12 mouse cellular contexts compared by ENCODE assay signal in genomic region chr3:20076145-20077053, GRCm38 (mm10). TPM values are rescaled to one million over a fixed set of nuclear protein-coding genes. Genes with fewer than 3 reads are reported as not detected.
DNase-seq lines count a peak whose midpoint lies in the region; ATAC-seq and TF ChIP-seq lines count a peak whose summit lies in the region.
"Had no signal": no experiment of that assay in that cellular context is flagged by ENCODE, and none has a peak within 500 bp of the region (broad histone marks: within the 10 kb centered on the region; RNA-seq: fewer than 3 reads in every experiment).

No protein-coding gene starts in this region.

- H3K27ac ChIP-seq in forebrain, embryonic 14.5 days (ENCODE audit: low read depth, low read length) = no peak overlapping the region
- H3K27ac ChIP-seq in forebrain, embryonic 12.5 days = no peak overlapping the region
- H3K27ac ChIP-seq in liver, adult 2 months (replicated peaks; ENCODE audit: insufficient read depth, low read depth, low read length) = no peak overlapping the region
- H3K27ac ChIP-seq in liver, embryonic 12.5 days = no peak overlapping the region
- H3K27ac ChIP-seq in macrophage = peak overlapping the region; percentile 8; the same call in 1 of the 2 replicates
- H3K27ac ChIP-seq: midbrain, embryonic 10.5 days had no signal

- H3K79me2 ChIP-seq in liver, adult 2 months (ENCODE audit: control insufficient read depth, insufficient read depth, low read length) = no peaks in the 10 kb centered on the region
- H3K79me2 ChIP-seq in macrophage (ENCODE audit: inconsistent target) = no peaks in the 10 kb centered on the region

- 84% methylated on average over 11 of the region's 11 CpGs for whole genome bisulfite sequencing in forebrain, embryonic 14.5 days
- WGBS in forebrain, embryonic 12.5 days = 85% methylated on average over 11 of the region's 11 CpGs
- WGBS in liver, adult 2 months = 87% methylated on average over 11 of the region's 11 CpGs
- 66% methylated on average over 11 of the region's 11 CpGs for WGBS in liver, embryonic 12.5 days (ENCODE audit: insufficient replicate concordance)
- WGBS in macrophage (ENCODE audit: missing documents) = 80% methylated on average over 10 of the region's 11 CpGs

- peak; percentile 2 for DNase-seq in forebrain, embryonic 14.5 days (ENCODE audit: low spot score)
- DNase-seq in liver, adult 2 months (ENCODE audit: extremely low read depth, low read depth, low spot score) = peak; percentile 2
- DNase-seq in R1 (ENCODE audit: low read depth, low spot score) = peak; percentile 11
- no peak for DNase-seq in urinary bladder, postnatal 14 days (ENCODE audit: low spot score)
- DNase-seq in c-Kit-positive CD71-positive TER-119-positive erythroid progenitor cells, embryonic 14.5 days (ENCODE audit: low spot score) = no peak
- DNase-seq: cerebellum, postnatal 36 days; layer of hippocampus, postnatal 36 days had no signal

- H3K4me2 ChIP-seq in forebrain, embryonic 14.5 days (ENCODE audit: low read length) = no peak overlapping the region
- H3K4me2 ChIP-seq in forebrain, embryonic 12.5 days = no peak overlapping the region
- no peak overlapping the region for H3K4me2 ChIP-seq in liver, embryonic 12.5 days

- no peaks in the 10 kb centered on the region for H3K9me3 ChIP-seq in forebrain, embryonic 14.5 days (replicated peaks; ENCODE audit: control insufficient read depth, low read length)
- H3K9me3 ChIP-seq in forebrain, embryonic 12.5 days = no peaks in the 10 kb centered on the region
- no peaks in the 10 kb centered on the region for H3K9me3 ChIP-seq in liver, embryonic 12.5 days (replicated peaks)
- H3K9me3 ChIP-seq: G1E; midbrain, embryonic 10.5 days had no signal

- no peak overlapping the region for H3K4me3 ChIP-seq in forebrain, embryonic 14.5 days (ENCODE audit: low read depth, low read length)
- H3K4me3 ChIP-seq in forebrain, embryonic 12.5 days (replicated peaks) = no peak overlapping the region
- no peak overlapping the region for H3K4me3 ChIP-seq in liver, adult 2 months (ENCODE audit: insufficient read depth, low read depth, low read length)
- no peak overlapping the region for H3K4me3 ChIP-seq in liver, embryonic 12.5 days
- no peak overlapping the region for H3K4me3 ChIP-seq in macrophage (ENCODE audit: inconsistent target)
- H3K4me3 ChIP-seq: midbrain, embryonic 10.5 days had no signal

- no peak for ATAC-seq in forebrain, embryonic 14.5 days
- ATAC-seq in forebrain, embryonic 12.5 days (ENCODE audit: low FRiP score) = no peak
- no peak; the same call in 1 of the 2 replicates for ATAC-seq in liver, embryonic 12.5 days

- no peaks in the 10 kb centered on the region for H3K4me1 ChIP-seq in forebrain, embryonic 14.5 days (ENCODE audit: control insufficient read depth, insufficient read depth, low read length)
- H3K4me1 ChIP-seq in forebrain, embryonic 12.5 days = no peaks in the 10 kb centered on the region
- H3K4me1 ChIP-seq in liver, adult 2 months (ENCODE audit: control insufficient read depth, insufficient read depth, low read length) = no peaks in the 10 kb centered on the region
- H3K4me1 ChIP-seq in liver, embryonic 12.5 days = no peaks in the 10 kb centered on the region
- H3K4me1 ChIP-seq: midbrain, embryonic 10.5 days had no signal

- no peak for TF ChIP-seq CTCF in liver, adult 2 months (IDR thresholded peaks at IDR 0.05; ENCODE audit: low read depth, low read length)

- peaks cover 26% of the 10 kb centered on the region for H3K36me3 ChIP-seq in forebrain, embryonic 14.5 days (ENCODE audit: control insufficient read depth, insufficient read depth, low read length)
- H3K36me3 ChIP-seq in forebrain, embryonic 12.5 days (replicated peaks) = peaks cover 29% of the 10 kb centered on the region
- H3K36me3 ChIP-seq in liver, adult 2 months (ENCODE audit: control insufficient read depth, insufficient read depth, low read length) = peaks cover 24% of the 10 kb centered on the region; the same call in 1 of the 2 replicates
- peaks cover 38% of the 10 kb centered on the region for H3K36me3 ChIP-seq in liver, embryonic 12.5 days
- peaks cover 45% of the 10 kb centered on the region for H3K36me3 ChIP-seq in macrophage (ENCODE audit: inconsistent target)

- H3K9ac ChIP-seq in forebrain, embryonic 14.5 days (ENCODE audit: low read length) = no peak overlapping the region
- H3K9ac ChIP-seq in forebrain, embryonic 12.5 days = no peak overlapping the region
- no peak overlapping the region for H3K9ac ChIP-seq in liver, adult 2 months (ENCODE audit: low read depth, low read length)
- no peak overlapping the region for H3K9ac ChIP-seq in liver, embryonic 12.5 days

- TF ChIP-seq POLR2A in liver, adult 2 months (IDR thresholded peaks at IDR 0.05; ENCODE audit: extremely low read depth, insufficient read depth, low read length) = no peak

- no peaks in the 10 kb centered on the region for H3K27me3 ChIP-seq in forebrain, embryonic 14.5 days (replicated peaks; ENCODE audit: control insufficient read depth, insufficient read depth, low read length)
- H3K27me3 ChIP-seq in forebrain, embryonic 12.5 days = no peaks in the 10 kb centered on the region
- no peaks in the 10 kb centered on the region for H3K27me3 ChIP-seq in liver, adult 2 months (ENCODE audit: control insufficient read depth, insufficient read depth, low read length)
- no peaks in the 10 kb centered on the region for H3K27me3 ChIP-seq in liver, embryonic 12.5 days (replicated peaks)

RNA-seq across cellular contexts. Expression of gene Hltf, which starts 18.8 kb away (rescaled TPM):
- polyA plus RNA-seq in forebrain, embryonic 14.5 days (2014; fragmentation: Nextera tagmentation; extraction: Ambion mirVana) = 27.6 and 34.4 TPM in 2 replicates
- 21.9 and 23.6 TPM in 2 replicates for polyA plus RNA-seq in forebrain, embryonic 12.5 days (2016; fragmentation: Nextera tagmentation; extraction: Ambion mirVana)
- 10.5 and 15.2 TPM in 2 replicates for total RNA-seq in liver, adult 2 months (2014; rRNA removed)
- 1.2 TPM in 2 replicates for polyA plus RNA-seq in liver, adult 2 months (2012; rRNA removed)
- 13.2 and 13.3 TPM in 2 replicates for polyA plus RNA-seq in liver, embryonic 12.5 days (2016; fragmentation: Nextera tagmentation; extraction: Ambion mirVana)
- 10 to 100 TPM; 13.0 to 96.9 (median 64.8) TPM for total RNA-seq in macrophage (2018; cell fraction: chromatin; rRNA removed)
- total RNA-seq in macrophage (2018; cell fraction: cytosol; rRNA removed) = 10 to 100 TPM; 13.2 to 28.1 (median 23.1) TPM
- 10 to 100 TPM; 14.9 to 68.2 (median 42.6) TPM for total RNA-seq in macrophage (2018; cell fraction: nucleus; rRNA removed)
- polyA plus RNA-seq in macrophage (2018) = 18.0 to 23.6 TPM (median 23.3 TPM) in 3 replicates

RNA-seq across cellular contexts. Expression of gene Hps3, which starts 41.3 kb away (rescaled TPM):
- 9.3 and 12.8 TPM in 2 replicates for polyA plus RNA-seq in forebrain, embryonic 14.5 days (2014; fragmentation: Nextera tagmentation; extraction: Ambion mirVana)
- 12.0 and 14.4 TPM in 2 replicates for polyA plus RNA-seq in forebrain, embryonic 12.5 days (2016; fragmentation: Nextera tagmentation; extraction: Ambion mirVana)
- 7.6 and 8.6 TPM in 2 replicates for total RNA-seq in liver, adult 2 months (2014; rRNA removed)
- 7.6 and 11.7 TPM in 2 replicates for polyA plus RNA-seq in liver, adult 2 months (2012; rRNA removed)
- polyA plus RNA-seq in liver, embryonic 12.5 days (2016; fragmentation: Nextera tagmentation; extraction: Ambion mirVana) = 9.0 and 9.1 TPM in 2 replicates
- 100 to 1,000 TPM in 20 of 26 experiments, 10 to 100 TPM in 6; 51.1 to 291 (median 164) TPM for total RNA-seq in macrophage (2018; cell fraction: chromatin; rRNA removed)
- 10 to 100 TPM; 13.1 to 40.5 (median 26.5) TPM for total RNA-seq in macrophage (2018; cell fraction: cytosol; rRNA removed)
- total RNA-seq in macrophage (2018; cell fraction: nucleus; rRNA removed) = 100 to 1,000 TPM in 16 of 26 experiments, 10 to 100 TPM in 10; 35.9 to 241 (median 135) TPM
- polyA plus RNA-seq in macrophage (2018) = 15.6 to 41.0 TPM (median 30.1 TPM) in 3 replicates

Comparison
In these comparisons a context has a peak if more than half of its experiments do, and no peak if none do; other contexts are left out.
1. DNase-seq: peak in forebrain, embryonic 14.5 days (single experiment), liver, adult 2 months (single experiment) and R1 (single experiment); none in urinary bladder, postnatal 14 days (single experiment) and c-Kit-positive CD71-positive TER-119-positive erythroid progenitor cells, embryonic 14.5 days (single experiment).